Mouse (Mus musculus) heart, postnatal 0 days (tissue): Measurements from ENCODE around the gene Tspan17. TPM values are rescaled to one million over a fixed set of nuclear protein-coding genes. Genes with fewer than 3 reads are reported as not detected.

Experiments used
- ATAC-seq: fragments of 200-750 bp; cut with Nextera tagmentation; 2 replicates; pipeline ENCODE4 v1.8.0; 2017; ENCODE audit warnings: low read depth, moderate number of reproducible peaks, moderate library complexity; ENCODE audit not compliant: insufficient read depth
- DNase-seq: peaks from one replicate; pipeline ENCODE4 v3.0.0-alpha.2; 2016; ENCODE audit warnings: low spot score
- H3K27ac ChIP-seq: fragments of 300-500 bp; sonication (generic); 2 replicates; pipeline ENCODE4 v1.5.1; 2014; ENCODE audit warnings: low read depth, mild to moderate bottlenecking
- H3K27me3 ChIP-seq: fragments of 300-500 bp; sonication (generic); 2 replicates; pipeline ENCODE4 v1.6.1; 2014; ENCODE audit warnings: low read length, mixed read lengths; ENCODE audit not compliant: control insufficient read depth, insufficient read depth
- H3K36me3 ChIP-seq: fragments of 300-500 bp; sonication (generic); replicated peaks from 2 replicates; pipeline ENCODE4 v1.6.1; 2014; ENCODE audit warnings: low read length, mixed read lengths; ENCODE audit not compliant: control insufficient read depth, insufficient read depth
- H3K4me1 ChIP-seq: fragments of 300-500 bp; sonication (generic); 2 replicates; pipeline ENCODE4 v1.6.1; 2014; ENCODE audit warnings: antibody characterized with exemption; ENCODE audit not compliant: control insufficient read depth, insufficient read depth
- H3K4me2 ChIP-seq: fragments of 300-500 bp; sonication (generic); 2 replicates; pipeline ENCODE4 v1.6.1; 2014; ENCODE audit warnings: low read depth, mild to moderate bottlenecking, low read length, moderate library complexity
- H3K4me3 ChIP-seq: fragments of 300-500 bp; sonication (generic); 2 replicates; pipeline ENCODE4 v1.5.1; 2014; ENCODE audit warnings: low read depth, low read length
- H3K9ac ChIP-seq: fragments of 300-500 bp; sonication (generic); replicated peaks from 2 replicates; pipeline ENCODE4 v1.6.1; 2014; ENCODE audit warnings: low read depth, low read length, mixed read lengths
- H3K9me3 ChIP-seq: fragments of 300-500 bp; sonication (generic); replicated peaks from 2 replicates; pipeline ENCODE4 v1.6.1; 2016; ENCODE audit warnings: low read length; ENCODE audit not compliant: control insufficient read depth
- CTCF ChIP-seq: IDR thresholded peaks from 2 replicates; pipeline ENCODE4 v1.5.1; 2016; ENCODE audit warnings: antibody characterized with exemption, control low read depth, low read depth
- EP300 ChIP-seq: IDR thresholded peaks from 2 replicates; pipeline ENCODE4 v1.6.1; 2016; ENCODE audit warnings: antibody characterized with exemption, low read depth
- WGBS: fragments of 180-500 bp; shearing (Covaris S2); extraction: QIAGEN DNeasy Blood & Tissue Kit; methylation state at CpG from one replicate; pipeline ENCODE4 v1.1.7; 2014; 5-methylcytosine and 5-hydroxymethylcytosine counted together
- polyA plus RNA-seq: library from polyadenylated mRNA; unstranded; fragments of >200 nt; fragmentation: Nextera tagmentation; extraction: Ambion mirVana; gene quantifications from 2 replicates; pipeline ENCODE4 v1.2.1, GENCODE M21; 2015
- total RNA-seq: library from RNA; depleted of rRNA; stranded (reverse); fragments of >200 nt; gene quantifications from 2 replicates; pipeline ENCODE4 v1.2.3, GENCODE M21; 2014; ENCODE audit warnings: low replicate concordance

The Tspan17 gene
- total and polyA plus RNA-seq, 2 experiments from 2014 or later: 7.5 to 7.6 TPM

DNA sequence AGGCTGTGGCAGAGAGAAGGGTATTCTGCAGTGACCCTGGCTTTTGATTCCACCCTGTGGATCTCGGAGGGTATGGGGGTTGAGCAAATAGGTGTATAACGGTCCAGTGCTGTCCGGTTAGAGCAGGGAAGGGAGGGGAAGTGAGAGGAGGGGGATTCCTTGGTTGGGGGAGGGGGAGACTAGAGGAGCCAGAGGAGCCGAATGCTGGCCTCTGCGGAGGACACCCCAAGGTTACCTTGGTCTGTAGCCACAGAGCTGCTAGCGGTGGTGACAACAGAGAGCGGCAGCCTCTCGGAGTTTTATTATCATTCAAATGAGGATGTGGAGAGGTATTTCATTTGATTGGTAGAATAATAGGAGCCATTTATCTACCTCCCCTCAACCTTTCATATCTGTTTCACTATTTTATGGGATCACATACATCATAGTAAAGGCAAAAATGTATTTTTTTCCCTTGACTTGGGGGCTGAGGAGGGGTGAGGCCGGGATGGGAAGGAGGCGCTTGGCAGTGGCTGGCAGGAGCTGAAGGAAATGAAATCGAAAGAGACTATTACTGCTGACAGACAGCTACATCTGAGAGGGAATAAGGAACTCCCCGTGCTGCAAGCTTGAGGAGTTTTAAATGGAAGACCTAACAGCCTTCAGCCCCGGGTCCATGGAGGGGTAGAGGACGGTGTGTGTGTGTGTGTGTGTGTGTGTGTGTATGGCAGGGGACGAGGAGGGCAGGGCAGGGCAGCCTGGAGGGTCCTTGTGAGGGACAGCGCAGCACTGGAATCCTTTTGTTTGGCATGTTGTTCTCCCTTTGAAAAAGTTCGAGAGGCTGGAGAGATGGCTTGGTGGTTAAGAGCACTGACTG is 29.4 kb downstream of the Tspan17 start:
- no peak for DNase-seq
- ATAC-seq: no peak
- WGBS: 26% methylated on average over 17 of the region's 17 CpGs
- no peak overlapping the region for H3K9ac ChIP-seq
- H3K4me1 ChIP-seq: no peaks in the 10 kb centered on the region
- no peak for TF ChIP-seq EP300
- no peak for TF ChIP-seq CTCF
- H3K9me3 ChIP-seq: no peaks in the 10 kb centered on the region
- H3K4me2 ChIP-seq: no peak overlapping the region
- no peaks in the 10 kb centered on the region for H3K27me3 ChIP-seq
- no peak overlapping the region for H3K4me3 ChIP-seq
- no peak overlapping the region for H3K27ac ChIP-seq
- H3K36me3 ChIP-seq: no peaks in the 10 kb centered on the region

DNA sequence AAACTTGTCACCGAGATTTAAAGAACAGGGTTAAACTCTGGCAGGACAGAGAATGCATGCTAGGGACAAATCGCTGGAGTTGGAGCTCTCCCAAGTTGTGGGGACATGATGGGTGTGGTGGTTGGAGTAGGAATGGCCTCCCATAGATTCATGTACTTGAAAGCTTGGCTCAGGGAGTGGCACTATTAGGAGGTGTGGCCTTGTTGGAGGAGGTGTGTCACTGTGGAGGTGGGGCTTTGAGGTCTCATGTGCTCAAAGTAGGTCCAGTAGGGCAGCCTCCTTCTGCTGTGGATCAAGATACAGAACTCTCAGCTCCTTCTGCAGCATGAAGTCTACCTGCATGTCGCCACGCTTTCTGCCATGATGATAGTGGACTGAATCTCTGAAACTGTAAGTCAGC is 31.9 kb downstream of the Tspan17 start:
- 80% methylated on average over 4 of the region's 4 CpGs for WGBS
- ATAC-seq: no peak
- DNase-seq: no peak
- Histone ChIP-seq H3K9me3 (no peaks in the 10 kb centered on the region), H3K27ac (no peak overlapping the region), H3K4me3 (no peak overlapping the region), H3K27me3 (no peaks in the 10 kb centered on the region), H3K4me1 (peaks cover 7% of the 10 kb centered on the region; the same call in 1 of the 2 replicates), H3K36me3 (no peaks in the 10 kb centered on the region), H3K4me2 (no peak overlapping the region), H3K9ac (no peak overlapping the region)
- TF ChIP-seq EP300 (no peak), CTCF (no peak)

DNA sequence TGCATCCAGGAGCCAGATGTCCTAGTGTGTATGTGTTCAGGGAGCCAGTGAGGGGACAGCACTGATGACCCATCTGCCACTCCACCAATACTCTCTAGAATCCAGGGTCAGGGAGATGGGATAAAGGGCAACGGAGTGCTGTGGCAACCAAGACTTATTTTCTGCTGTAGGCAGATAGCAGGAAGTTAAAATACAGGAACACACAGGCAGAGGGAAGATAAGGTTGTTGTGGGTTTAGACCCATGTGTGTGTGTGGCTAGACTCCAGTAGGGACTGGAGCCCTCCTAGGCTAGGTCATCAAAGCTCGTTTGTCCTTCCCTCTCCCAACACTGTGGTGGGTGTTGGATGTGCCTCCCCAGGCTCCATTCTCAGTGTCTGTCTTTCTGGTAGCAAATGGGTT is 32.8 kb downstream of the Tspan17 start:
- 65% methylated on average over 2 of the region's 2 CpGs for WGBS
- no peaks in the 10 kb centered on the region for H3K36me3 ChIP-seq
- no peak overlapping the region for H3K9ac ChIP-seq
- ATAC-seq (no peak), DNase-seq (no peak)
- no peak overlapping the region for H3K4me2 ChIP-seq
- no peak overlapping the region for H3K27ac ChIP-seq
- no peak overlapping the region for H3K4me3 ChIP-seq
- no peak for TF ChIP-seq CTCF
- no peak for TF ChIP-seq EP300
- H3K9me3 ChIP-seq: no peaks in the 10 kb centered on the region
- H3K4me1 ChIP-seq: peaks cover 7% of the 10 kb centered on the region; the same call in 1 of the 2 replicates
- no peaks in the 10 kb centered on the region for H3K27me3 ChIP-seq

DNA sequence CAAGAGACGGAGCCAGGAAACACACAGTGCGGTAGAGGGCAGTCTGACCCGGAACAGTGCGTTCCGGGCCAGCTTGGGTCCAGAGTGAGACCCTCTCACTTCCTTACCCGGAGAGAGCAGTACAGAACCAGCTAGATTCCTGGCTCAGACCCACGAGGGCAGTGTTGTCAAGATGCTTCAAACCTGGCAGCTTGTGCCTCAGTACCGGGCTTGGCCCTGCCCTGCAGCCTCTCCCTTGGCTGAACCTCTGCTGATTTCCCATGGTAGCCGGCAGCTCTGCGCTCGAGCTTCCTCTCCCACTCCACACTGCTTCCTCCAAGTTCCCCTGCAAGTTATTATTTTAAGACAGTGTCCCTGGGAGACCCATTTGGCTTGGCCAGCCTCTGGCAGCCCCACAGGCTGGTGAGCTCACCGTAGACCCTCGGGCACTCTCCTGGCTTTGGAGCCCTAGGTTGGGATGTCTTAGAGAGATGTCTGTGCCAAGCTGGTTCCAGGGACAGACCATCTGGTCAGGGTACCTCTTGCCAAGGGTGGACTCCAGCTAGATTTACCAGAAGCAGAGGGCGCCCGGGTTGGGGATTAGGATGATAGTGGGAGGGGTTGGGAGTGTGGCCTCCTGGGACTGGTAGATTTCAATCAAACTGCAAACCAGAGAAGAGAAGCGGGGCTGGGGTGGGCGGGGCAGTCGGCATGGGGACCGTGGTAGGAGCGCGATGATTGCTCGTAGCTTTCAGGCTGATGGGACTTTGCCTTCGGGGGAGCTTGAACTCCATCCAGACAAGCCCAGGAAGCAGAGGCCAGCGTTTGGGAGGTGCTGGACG is 35.1 kb downstream of the Tspan17 start:
- TF ChIP-seq EP300 (no peak), CTCF (no peak)
- WGBS: 15% methylated on average over 25 of the region's 25 CpGs
- no peak for ATAC-seq

DNA sequence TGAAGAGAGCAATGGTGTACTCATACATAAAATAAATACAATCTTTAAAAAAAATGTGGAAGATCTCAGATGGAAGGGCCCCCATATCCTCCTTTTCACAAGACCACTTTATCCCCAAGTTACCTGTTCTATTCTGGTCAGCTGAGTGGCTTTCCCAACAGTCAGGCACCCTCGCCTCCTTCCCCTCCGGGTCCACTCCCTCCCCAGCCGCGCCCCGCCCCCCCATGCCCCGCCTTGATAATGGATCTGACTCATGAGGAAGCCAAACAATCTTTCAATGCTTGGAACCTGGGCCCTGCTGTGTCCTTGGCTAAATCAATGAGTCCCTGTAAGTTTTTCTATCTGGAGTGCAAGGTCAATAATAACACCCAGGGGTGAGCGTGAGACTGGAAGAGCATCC is 38.8 kb downstream of the Tspan17 start:
- 44% methylated on average over 7 of the region's 7 CpGs for WGBS
- DNase-seq: no peak
- Histone ChIP-seq H3K4me3 (no peak overlapping the region), H3K4me2 (no peak overlapping the region), H3K36me3 (no peaks in the 10 kb centered on the region), H3K27me3 (no peaks in the 10 kb centered on the region), H3K4me1 (peaks cover 7% of the 10 kb centered on the region; the same call in 1 of the 2 replicates), H3K9me3 (no peaks in the 10 kb centered on the region), H3K9ac (no peak overlapping the region), H3K27ac (no peak overlapping the region)
- no peak for TF ChIP-seq CTCF
- TF ChIP-seq EP300: no peak
- no peak for ATAC-seq

More for the DNA sequence above, 35.1 kb downstream of the Tspan17 start:
- no peak overlapping the region for H3K27ac ChIP-seq
- no peak for DNase-seq
- no peaks in the 10 kb centered on the region for H3K36me3 ChIP-seq
- H3K4me2 ChIP-seq: peak overlapping the region; percentile 36
- no peaks in the 10 kb centered on the region for H3K9me3 ChIP-seq
- H3K27me3 ChIP-seq: no peaks in the 10 kb centered on the region
- no peak overlapping the region for H3K4me3 ChIP-seq
- H3K4me1 ChIP-seq: peaks cover 7% of the 10 kb centered on the region; the same call in 1 of the 2 replicates
- H3K9ac ChIP-seq: no peak overlapping the region
